Mouse (Mus musculus) ovary, adult 2 months (tissue): Measurements from ENCODE around the gene Gm21789. TPM values are rescaled to one million over a fixed set of nuclear protein-coding genes. Genes with fewer than 3 reads are reported as not detected.

Experiments used
- polyA plus RNA-seq: library from polyadenylated mRNA; depleted of rRNA; stranded (reverse); fragments of >200 nt; gene quantifications from 2 replicates; pipeline ENCODE4 v1.2.3, GENCODE M21; 2012; rRNA removed

Gene Gm21789
- not detected in 2 replicates for polyA plus RNA-seq

GRCm38 (mm10) chrX:32941468-32941867, at the start of gene Gm21789:
Gene Gm21789 (plus strand): TSS chrX:32941768.

GRCm38 (mm10) chrX:32894325-32894724, 47.2 kb upstream of the Gm21789 start, which contains the start of gene Btbd35f30:
Gene Btbd35f30 (plus strand): TSS chrX:32894625.

GRCm38 (mm10) chrX:32973597-32973996, 32.0 kb downstream of the Gm21789 start, which contains the start of gene Btbd35f5:
Gene Btbd35f5 (plus strand): TSS chrX:32973897.

Other genes starting within 250 kb of the Gm21789 start
- gene Btbd35f21, start 215.7 kb upstream of the Gm21789 start, polyA plus RNA-seq = not detected in 2 replicates
- gene Btbd35f30, start 47.1 kb upstream of the Gm21789 start, polyA plus RNA-seq = not detected in 2 replicates
- gene Btbd35f5, start 32.1 kb downstream of the Gm21789 start, polyA plus RNA-seq = not detected in 2 replicates